Mouse (Mus musculus) ES-E14 (cell line): Measurements from ENCODE around the gene Pnliprp2. TPM values are rescaled to one million over a fixed set of nuclear protein-coding genes. Genes with fewer than 3 reads are reported as not detected.
A peak's percentile ranks its signal among the peaks of the same experiment; 100 is the strongest.

Experiments
- DNase-seq: peaks from one replicate; pipeline ENCODE4 v3.0.0-alpha.2; 2013; ENCODE audit warnings: low read depth, low spot score
- H3K27ac ChIP-seq: 2 replicates; pipeline ENCODE4 v1.5.1; 2012; ENCODE audit warnings: low read depth, mild to moderate bottlenecking, low read length, moderate library complexity, mixed read lengths; ENCODE audit not compliant: poor library complexity, insufficient read depth, severe bottlenecking
- H3K36me3 ChIP-seq: 2 replicates; pipeline ENCODE4 v1.6.1; 2012; ENCODE audit warnings: mild to moderate bottlenecking, low read length, moderate library complexity, mixed read lengths; ENCODE audit not compliant: control insufficient read depth, poor library complexity, insufficient read depth, severe bottlenecking
- H3K4me1 ChIP-seq, 2 experiments: fragments of 150-350 bp in 1 of 2; sonication (generic) in 1 of 2; 2 replicates each; pipeline ENCODE4 v1.6.1; 2012; ENCODE audit warnings: low read length in 2 of 2, mild to moderate bottlenecking in 1 of 2, mixed read lengths in 1 of 2; ENCODE audit not compliant: control insufficient read depth in 2 of 2, insufficient read depth in 2 of 2, poor library complexity in 1 of 2
- H3K4me3 ChIP-seq, 2 experiments: fragments of 150-350 bp in 1 of 2; sonication (generic) in 1 of 2; 2 replicates each; pipeline ENCODE4 v1.5.1; 2012; ENCODE audit warnings: low read length in 2 of 2, low read depth in 1 of 2, mild to moderate bottlenecking in 1 of 2, mixed read lengths in 1 of 2; ENCODE audit not compliant: insufficient read depth in 1 of 2, poor library complexity in 1 of 2, severe bottlenecking in 1 of 2
- H3K9ac ChIP-seq: 2 replicates; pipeline ENCODE4 v1.6.1; 2012; ENCODE audit warnings: low read depth, mild to moderate bottlenecking, low read length, mixed read lengths; ENCODE audit not compliant: poor library complexity, insufficient read depth, severe bottlenecking
- H3K9me3 ChIP-seq: fragments of 150-350 bp; sonication (generic); 2 replicates; pipeline ENCODE4 v1.6.1; 2012; ENCODE audit warnings: low read depth, mild to moderate bottlenecking, low read length; ENCODE audit not compliant: control insufficient read depth, insufficient read depth
- CHD2 ChIP-seq: IDR thresholded peaks from 2 replicates; pipeline ENCODE4 v1.6.1; 2014; ENCODE audit warnings: mild to moderate bottlenecking, low read depth, low read length, inconsistent platforms
- HCFC1 ChIP-seq: IDR thresholded peaks from 2 replicates; pipeline ENCODE4 v1.6.1; 2012; ENCODE audit warnings: low read length, inconsistent platforms, borderline replicate concordance; ENCODE audit not compliant: insufficient read depth
- MAFK ChIP-seq: IDR thresholded peaks from 2 replicates; pipeline ENCODE4 v1.6.1; 2014; ENCODE audit warnings: mild to moderate bottlenecking, low read depth, low read length, inconsistent platforms; ENCODE audit not compliant: insufficient read depth
- ZC3H11A ChIP-seq: IDR thresholded peaks from 2 replicates; pipeline ENCODE4 v1.6.1; 2012; ENCODE audit warnings: low read depth, mild to moderate bottlenecking, inconsistent platforms, low read length, borderline replicate concordance
- ZNF384 ChIP-seq: IDR thresholded peaks from 2 replicates; pipeline ENCODE4 v1.6.1; 2012; ENCODE audit warnings: low read depth, low read length, inconsistent platforms
- in situ Hi-C, 2 experiments: fragments of 600-800 bp; cut with MboI; formaldehyde crosslinking; loops; one replicate each; pipeline ENCODE4 v1.15.1; 2025; ENCODE audit warnings: low sequenced_read_pairs in 2 of 2, inconsistent platforms in 1 of 2; ENCODE audit not compliant: unreplicated experiment in 2 of 2
- total RNA-seq: library from RNA; depleted of rRNA; stranded (reverse); fragments of 300-350 nt; gene quantifications from 2 replicates; pipeline ENCODE4 v1.2.3, GENCODE M21; 2012

The Pnliprp2 gene
- total RNA-seq, 1 experiment = 0.40 TPM

DNA sequence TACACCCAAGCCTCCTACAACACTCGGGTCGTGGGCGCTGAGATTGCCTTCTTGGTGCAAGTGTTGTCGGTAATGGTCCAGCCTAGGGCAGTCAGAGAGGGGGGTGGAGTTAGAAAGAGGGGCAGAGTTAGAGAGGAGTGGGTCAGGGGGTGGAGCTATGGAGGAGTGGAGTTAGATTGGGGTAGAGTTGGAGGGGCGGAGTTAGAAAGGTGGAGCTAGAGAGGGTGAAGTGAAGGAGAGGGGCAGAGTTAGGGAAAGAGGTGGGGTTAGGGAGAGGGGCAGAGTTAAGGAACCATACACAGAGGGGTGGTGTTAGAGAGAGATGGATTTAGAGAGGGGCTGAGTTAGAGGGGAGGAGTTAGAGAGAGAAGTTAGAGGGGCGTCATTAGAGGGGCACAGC is 2.8 kb downstream of the Pnliprp2 start:
- TF ChIP-seq ZNF384 (no peak), MAFK (no peak), CHD2 (no peak), ZC3H11A (no peak), HCFC1 (no peak)
- no peak overlapping the region for H3K27ac ChIP-seq
- H3K36me3 ChIP-seq = no peaks in the 10 kb centered on the region
- peak; percentile 51 for DNase-seq
- no peaks in the 10 kb centered on the region for H3K9me3 ChIP-seq
- in situ Hi-C loops = no loop called here
- H3K4me3 ChIP-seq = peak overlapping the region in 1 of 2 experiments; percentile 39; a peak in 2 of 4 replicates
- no peaks in the 10 kb centered on the region; a peak in 1 of 4 replicates for H3K4me1 ChIP-seq
- H3K9ac ChIP-seq = no peak overlapping the region

DNA sequence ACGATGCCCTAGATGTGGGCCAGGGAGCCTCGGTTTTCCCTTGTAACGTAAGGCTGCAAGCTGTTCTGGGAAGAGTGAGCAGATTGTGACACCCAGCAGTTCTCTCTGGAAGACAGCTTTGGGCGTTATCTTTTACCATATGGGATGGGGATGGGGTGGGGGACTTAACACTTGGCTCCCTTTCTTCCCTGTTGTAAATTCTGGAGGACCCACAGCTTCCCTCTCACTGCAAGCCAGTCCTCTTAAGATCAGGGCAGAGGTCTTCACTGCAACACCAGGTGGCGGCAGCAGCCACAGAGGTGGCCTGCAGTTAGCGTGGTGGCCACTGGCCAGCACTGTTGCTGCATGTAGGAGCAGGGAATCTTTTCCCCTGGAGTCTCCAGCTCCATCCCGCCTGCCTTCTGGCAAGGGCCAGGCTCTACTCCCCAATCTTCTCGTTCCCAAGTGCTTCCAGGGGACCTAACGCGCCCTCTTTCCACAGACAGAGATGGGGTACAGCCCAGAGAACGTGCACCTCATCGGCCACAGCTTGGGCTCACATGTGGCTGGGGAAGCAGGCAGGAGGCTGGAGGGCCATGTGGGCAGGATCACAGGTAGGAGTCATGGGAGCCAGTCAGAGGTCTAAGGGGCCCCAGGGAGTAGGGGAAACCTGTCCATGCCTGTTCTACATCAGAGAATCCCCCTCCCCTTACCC is 3.5 kb downstream of the Pnliprp2 start:
- TF ChIP-seq HCFC1 (no peak), ZC3H11A (peak; percentile 79; the same call in 1 of the 2 replicates)
- in situ Hi-C loops = no loop called here
- H3K9me3 ChIP-seq = no peaks in the 10 kb centered on the region
- no peak overlapping the region for H3K9ac ChIP-seq
- peak overlapping the region in 1 of 2 experiments; percentile 39; a peak in 2 of 4 replicates for H3K4me3 ChIP-seq
- DNase-seq = no peak
- H3K4me1 ChIP-seq = no peaks in the 10 kb centered on the region; a peak in 1 of 4 replicates
- no peak overlapping the region for H3K27ac ChIP-seq
- H3K36me3 ChIP-seq = no peaks in the 10 kb centered on the region

DNA sequence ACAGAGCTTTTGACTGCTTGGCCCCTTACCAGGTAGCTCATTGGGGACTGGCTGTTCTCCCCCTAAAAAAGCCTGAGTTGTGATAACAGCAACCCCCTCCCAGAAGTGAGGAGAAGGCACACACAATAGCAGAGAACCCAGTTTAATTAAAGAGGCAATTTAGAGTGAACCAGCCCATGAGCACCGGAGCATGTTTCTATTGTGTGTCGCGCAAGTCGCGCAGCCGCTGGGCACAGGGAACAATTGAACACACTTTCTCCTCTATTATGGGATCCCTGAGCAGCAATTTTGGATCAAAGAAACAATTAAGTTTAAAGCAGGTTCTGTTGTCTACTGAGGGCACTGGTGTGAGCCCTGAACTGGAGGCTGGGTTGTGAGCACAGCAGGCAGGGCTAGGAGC is 7.8 kb downstream of the Pnliprp2 start:
- no peak overlapping the region for H3K9ac ChIP-seq
- no peak for TF ChIP-seq CHD2
- H3K4me3 ChIP-seq = no peak overlapping the region
- no peak for DNase-seq
- H3K27ac ChIP-seq = no peak overlapping the region
- H3K9me3 ChIP-seq = no peaks in the 10 kb centered on the region
- no peaks in the 10 kb centered on the region; a peak in 1 of 4 replicates for H3K4me1 ChIP-seq
- H3K36me3 ChIP-seq = no peaks in the 10 kb centered on the region
- in situ Hi-C loops = no loop called here

DNA sequence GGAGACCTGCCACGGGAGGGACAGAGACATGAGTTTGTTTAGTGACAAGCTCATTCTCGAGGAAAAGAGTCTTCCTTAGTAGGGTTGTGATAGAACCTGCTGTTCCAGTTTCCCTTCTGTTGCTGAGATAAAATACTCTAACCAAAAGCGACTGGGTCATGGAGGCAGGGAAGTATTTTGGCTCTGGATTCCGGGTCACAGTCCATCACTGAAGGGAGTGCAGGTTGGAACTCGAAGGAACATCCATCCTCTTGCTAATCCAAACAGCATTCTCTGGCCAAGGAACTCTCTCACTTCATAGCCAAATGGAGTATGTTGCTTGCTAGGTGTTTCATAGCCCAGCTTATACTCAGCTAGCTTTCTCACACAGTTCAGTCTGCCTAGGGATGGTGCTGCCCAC is 16.9 kb downstream of the Pnliprp2 start:
- Histone ChIP-seq H3K9ac (no peak overlapping the region), H3K4me1 (no peaks in the 10 kb centered on the region), H3K4me3 (no peak overlapping the region), H3K9me3 (no peaks in the 10 kb centered on the region), H3K27ac (no peak overlapping the region), H3K36me3 (no peaks in the 10 kb centered on the region)
- TF ChIP-seq HCFC1 (no peak), ZNF384 (no peak), ZC3H11A (no peak), MAFK (no peak), CHD2 (no peak)
- no peak for DNase-seq
- in situ Hi-C loops = no loop called here

DNA sequence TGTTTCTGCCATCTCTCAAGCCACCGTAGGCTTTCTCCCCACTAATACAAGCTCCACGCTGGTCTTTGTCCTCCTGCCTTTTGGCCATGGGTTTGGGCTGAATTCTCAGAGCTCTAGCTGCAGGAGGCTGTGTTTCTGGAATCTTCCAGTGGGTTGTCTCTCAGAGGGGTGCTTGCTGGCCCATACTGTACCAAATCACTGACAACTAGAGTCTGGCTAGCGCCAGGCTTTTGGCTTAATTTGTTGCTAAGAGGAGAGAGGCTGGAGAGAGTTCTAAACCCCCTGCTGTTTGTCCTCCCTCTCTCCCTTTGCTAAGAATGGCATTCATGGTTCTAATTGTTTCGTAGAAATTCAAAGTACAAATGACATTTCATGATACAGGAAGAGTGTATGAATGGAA is 22.0 kb downstream of the Pnliprp2 start:
- Histone ChIP-seq H3K27ac (no peak overlapping the region), H3K36me3 (no peaks in the 10 kb centered on the region), H3K4me3 (no peak overlapping the region), H3K4me1 (no peaks in the 10 kb centered on the region), H3K9me3 (no peaks in the 10 kb centered on the region), H3K9ac (no peak overlapping the region)
- in situ Hi-C loops = no loop called here
- DNase-seq = no peak
- TF ChIP-seq MAFK (no peak), ZNF384 (no peak), ZC3H11A (no peak), HCFC1 (no peak), CHD2 (no peak)
